Mouse (Mus musculus): ENCODE data around the gene Celsr3.

The Celsr3 gene

DNA sequence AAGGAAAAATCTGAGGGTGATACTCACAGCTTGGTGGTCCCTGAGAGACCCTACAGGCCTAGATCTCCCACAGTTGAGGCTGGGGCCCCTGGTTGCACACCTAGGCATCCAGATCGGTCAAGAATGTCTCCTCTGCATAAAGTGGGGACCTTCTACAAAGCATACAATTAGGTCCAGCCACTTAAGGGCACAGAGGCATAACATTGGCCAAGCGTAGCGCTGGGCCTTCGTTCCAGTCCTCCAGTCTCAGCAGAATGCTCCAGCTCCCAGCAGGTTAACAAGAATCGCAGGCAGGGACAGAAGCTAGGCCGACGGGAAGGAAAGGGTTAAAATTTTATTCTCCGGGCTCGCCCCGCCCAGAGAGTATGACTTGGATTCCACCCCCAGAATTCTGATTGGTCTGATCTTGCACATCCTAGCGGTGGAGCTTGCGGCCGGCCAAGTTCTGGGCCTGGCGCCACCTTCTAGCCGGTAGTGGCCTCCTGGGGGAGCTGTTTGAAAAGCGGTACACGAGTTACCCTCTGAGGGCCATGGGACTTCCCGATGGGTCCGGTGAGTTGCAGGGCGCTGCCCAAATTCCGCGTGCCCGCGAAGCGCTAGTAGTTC is 27.6 kb downstream of the Celsr3 start:
- in situ Hi-C loops (cut with MboI; ENCODE audit: low sequenced_read_pairs), result no loop called here

DNA sequence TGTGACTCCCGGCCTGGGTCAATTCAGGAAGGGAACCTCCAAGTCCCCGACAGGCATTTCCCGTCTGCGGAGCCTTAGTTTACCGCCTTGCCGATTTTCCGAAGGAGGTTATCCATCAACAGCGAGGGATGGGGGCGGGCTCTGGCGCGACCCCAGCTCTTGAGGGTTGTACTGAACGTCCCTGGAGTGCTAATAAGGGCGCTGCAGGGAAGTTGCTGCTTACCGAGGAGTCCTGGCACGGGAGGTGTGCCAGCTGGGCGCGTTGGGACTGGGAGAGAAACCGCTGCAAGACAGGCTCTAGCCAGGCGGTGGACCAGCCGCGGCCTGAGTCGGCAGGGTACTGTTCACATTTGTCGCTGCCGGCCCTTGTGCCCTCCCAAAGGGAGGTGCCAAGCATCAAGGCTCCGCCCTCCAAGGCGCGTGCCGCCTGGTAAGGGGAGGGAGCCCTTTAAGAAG is 28.1 kb downstream of the Celsr3 start:
- in situ Hi-C loops (cut with MboI; ENCODE audit: low sequenced_read_pairs), result no loop called here

DNA sequence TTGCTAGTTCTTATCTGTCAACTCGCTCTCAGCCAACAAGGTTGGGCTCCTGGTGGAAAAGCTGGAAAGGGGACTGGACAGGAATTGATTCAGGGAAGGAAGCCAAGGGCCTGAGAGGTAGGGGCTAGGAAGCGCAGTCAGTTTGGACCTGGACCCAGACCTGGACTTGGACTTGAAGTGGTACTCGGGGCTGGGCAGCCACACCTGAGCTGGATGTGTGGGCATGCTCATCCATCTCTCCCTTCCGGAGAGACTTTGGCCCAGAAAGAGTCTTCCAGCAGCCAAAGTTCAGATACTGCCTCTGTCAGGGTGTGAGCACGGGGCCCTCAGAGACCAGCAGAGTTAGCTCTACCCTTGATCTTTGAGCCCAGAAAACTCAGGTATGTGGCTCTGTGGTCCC is 29.2 kb downstream of the Celsr3 start:
- in situ Hi-C loops (cut with MboI; ENCODE audit: low sequenced_read_pairs), result no loop called here

DNA sequence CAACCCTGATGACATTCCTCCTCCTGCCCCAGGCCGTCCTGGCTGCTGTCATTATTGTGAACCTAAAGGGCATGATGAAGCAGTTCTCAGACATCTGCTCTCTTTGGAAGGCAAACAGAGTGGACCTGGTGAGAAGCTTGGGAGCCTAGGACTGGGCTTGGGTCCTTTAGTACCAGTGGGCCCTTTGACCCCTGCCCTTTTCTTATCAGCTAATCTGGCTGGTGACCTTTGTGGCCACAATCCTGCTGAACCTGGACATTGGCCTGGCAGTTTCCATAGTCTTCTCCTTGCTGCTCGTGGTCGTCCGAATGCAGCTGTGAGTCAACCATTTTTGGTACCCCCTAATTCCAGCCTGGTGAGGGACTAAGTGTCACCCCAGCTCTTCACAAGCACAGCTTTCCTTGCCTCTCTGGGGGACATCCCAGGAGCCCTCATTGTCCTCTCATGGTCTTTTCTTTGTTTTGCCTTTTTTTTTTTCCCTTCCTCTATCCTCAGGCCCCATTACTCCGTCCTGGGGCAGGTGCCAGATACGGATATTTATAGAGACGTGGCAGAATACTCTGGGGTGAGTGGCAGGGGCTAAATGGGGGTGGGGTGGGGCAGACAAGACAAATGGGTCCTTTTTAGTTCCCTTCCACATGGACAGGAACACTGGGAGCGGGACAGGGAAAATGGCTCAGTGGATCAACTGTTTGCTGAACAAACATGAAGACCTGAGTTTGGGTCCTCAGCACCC is 32.8 kb downstream of the Celsr3 start:
- in situ Hi-C loops (cut with MboI; ENCODE audit: low sequenced_read_pairs), result no loop called here
